Mouse (Mus musculus) lung, postnatal 0 days (tissue): ENCODE results near the gene Prkcg.

ENCODE experiments used
- CTCF ChIP-seq: IDR thresholded peaks from 2 replicates; pipeline ENCODE4 v1.5.1; 2016; ENCODE audit warnings: antibody characterized with exemption, mild to moderate bottlenecking
- EP300 ChIP-seq: IDR thresholded peaks from 2 replicates; pipeline ENCODE4 v1.6.1; 2016; ENCODE audit warnings: antibody characterized with exemption, mild to moderate bottlenecking, control low read depth

DNA sequence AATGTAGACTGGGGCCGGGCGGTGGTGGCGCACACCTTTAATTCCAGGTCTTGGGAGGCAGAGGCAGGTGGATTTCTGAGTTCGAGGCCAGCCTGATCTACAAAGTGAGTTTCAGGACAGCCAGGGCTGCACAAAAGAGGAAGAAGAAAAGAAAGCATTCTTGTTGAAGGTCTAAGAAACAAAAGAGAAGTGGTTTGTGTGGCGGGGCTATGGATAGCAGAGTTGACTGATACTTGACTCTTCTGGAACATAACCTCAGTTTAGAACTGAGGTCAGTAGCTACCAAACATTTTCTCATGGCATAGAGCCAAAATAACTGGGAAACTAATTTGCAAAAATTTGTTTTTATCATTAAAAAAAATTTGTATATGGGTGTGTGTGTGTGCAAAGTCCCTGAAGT lies 2.9 kb upstream of the Prkcg start:
- TF ChIP-seq CTCF (no peak), EP300 (no peak)
